Comparison of ENCODE assay signal across 8 mouse cellular contexts in the genomic region with DNA sequence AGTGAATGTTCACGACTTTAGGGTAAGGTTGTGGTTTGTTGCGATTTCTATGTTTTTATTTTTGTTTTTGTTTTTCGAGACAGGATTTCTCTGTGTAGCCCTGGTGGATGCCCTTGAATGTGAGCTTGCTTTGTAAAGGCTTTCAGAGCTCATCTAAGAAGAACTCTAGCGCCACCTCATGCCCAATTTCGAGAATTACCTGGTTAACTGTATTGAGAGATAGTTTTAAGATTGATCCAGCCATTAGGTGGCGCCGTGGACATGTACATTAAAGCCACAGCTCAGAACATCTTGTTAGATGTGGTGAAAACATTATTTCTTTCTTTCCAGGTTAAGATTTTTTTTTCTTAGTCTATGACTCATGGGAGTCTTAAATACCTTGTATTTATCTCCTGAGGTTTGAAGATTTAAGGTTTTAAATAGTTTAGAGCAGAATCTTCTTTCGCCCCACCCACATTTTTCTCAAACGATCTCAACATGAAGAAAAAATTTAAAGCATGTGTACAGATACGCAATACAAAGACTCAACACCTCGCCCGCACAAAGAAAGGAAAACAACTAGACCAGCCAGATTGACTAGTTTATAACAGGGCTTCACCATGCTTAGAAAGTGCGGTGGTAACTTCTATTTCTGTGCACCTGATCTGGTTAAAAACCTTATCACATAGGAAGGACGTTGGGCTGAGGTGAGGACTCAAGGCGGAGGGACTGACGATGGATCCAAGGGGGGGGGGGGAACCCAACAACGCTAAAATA. TPM values are rescaled to one million over a fixed set of nuclear protein-coding genes. Genes with fewer than 3 reads are reported as not detected.
DNase-seq lines count a peak whose midpoint lies in the region; ATAC-seq and TF ChIP-seq lines count a peak whose summit lies in the region.

No protein-coding gene starts in this region.

- peaks cover 15% of the 10 kb centered on the region for H3K4me1 ChIP-seq in heart, embryonic 12.5 days (replicated peaks)
- H3K4me1 ChIP-seq in kidney, embryonic 16.5 days (ENCODE audit: insufficient read depth, low read length), result peaks cover 4% of the 10 kb centered on the region; the same call in 1 of the 2 replicates
- H3K4me1 ChIP-seq in stomach, embryonic 14.5 days (ENCODE audit: control insufficient read depth, insufficient read depth, low read length), result no peaks in the 10 kb centered on the region

- no peaks in the 10 kb centered on the region for H3K9me3 ChIP-seq in heart, embryonic 12.5 days (replicated peaks)
- H3K9me3 ChIP-seq in kidney, embryonic 16.5 days (ENCODE audit: low read length), result no peaks in the 10 kb centered on the region
- H3K9me3 ChIP-seq in stomach, embryonic 14.5 days (ENCODE audit: control insufficient read depth, low read depth, low read length), result no peaks in the 10 kb centered on the region

- H3K27ac ChIP-seq in heart, embryonic 12.5 days (ENCODE audit: poor library complexity, severe bottlenecking), result no peak overlapping the region
- H3K27ac ChIP-seq in kidney, embryonic 16.5 days (ENCODE audit: low read length), result no peak overlapping the region
- H3K27ac ChIP-seq in stomach, embryonic 14.5 days (ENCODE audit: low read length), result no peak overlapping the region

- ATAC-seq in heart, embryonic 12.5 days (ENCODE audit: insufficient number of reproducible peaks, low FRiP score), result peak; percentile 81
- ATAC-seq in kidney, embryonic 16.5 days (ENCODE audit: low FRiP score, low TSS enrichment), result peak; percentile 75; the same call in 1 of the 2 replicates
- ATAC-seq in stomach, embryonic 14.5 days (ENCODE audit: insufficient number of reproducible peaks, insufficient read depth, low FRiP score, low read depth), result peak; percentile 73; the same call in 1 of the 2 replicates

- peak overlapping the region; percentile 55 for H3K4me2 ChIP-seq in heart, embryonic 12.5 days
- H3K4me2 ChIP-seq in kidney, embryonic 16.5 days (replicated peaks; ENCODE audit: low read depth, low read length), result no peak overlapping the region
- H3K4me2 ChIP-seq in myocyte (ENCODE audit: low read depth), result peak overlapping the region; percentile 82
- 0 out of 2 replicates have a peak overlapping the region, but pooled peaks have one; percentile 7 for H3K4me2 ChIP-seq in stomach, embryonic 14.5 days (replicated peaks; ENCODE audit: low read depth, low read length)

- TF ChIP-seq POLR2A in brain, embryonic 14.5 days (IDR thresholded peaks at IDR 0.05; ENCODE audit: borderline replicate concordance, extremely low read depth, insufficient read depth, insufficient read length, poor library complexity, severe bottlenecking), result no peak
- no peak for TF ChIP-seq POLR2A in myocyte (IDR thresholded peaks at IDR 0.05; ENCODE audit: insufficient read length, low read depth)

- no peaks in the 10 kb centered on the region for H3K36me3 ChIP-seq in heart, embryonic 12.5 days
- no peaks in the 10 kb centered on the region for H3K36me3 ChIP-seq in kidney, embryonic 16.5 days (ENCODE audit: insufficient read depth, low read length)
- no peaks in the 10 kb centered on the region for H3K36me3 ChIP-seq in myocyte (ENCODE audit: control insufficient read depth, insufficient read depth)
- H3K36me3 ChIP-seq in stomach, embryonic 14.5 days (ENCODE audit: control insufficient read depth, insufficient read depth, low read length), result no peaks in the 10 kb centered on the region

- DNase-seq in CD4-positive helper T cell, adult 2 months (ENCODE audit: low read depth, low spot score), result peak; percentile 95
- DNase-seq in brain, embryonic 14.5 days (ENCODE audit: low read depth), result peak; percentile 98
- DNase-seq in fat pad, adult 2 months (ENCODE audit: extremely low read depth, low read depth, low spot score), result peak; percentile 50
- peak; percentile 89 for DNase-seq in liver

- WGBS in heart, embryonic 12.5 days, result 14% methylated on average over 17 of the region's 17 CpGs
- WGBS in kidney, embryonic 16.5 days, result 31% methylated on average over 17 of the region's 17 CpGs
- WGBS in stomach, embryonic 14.5 days, result 30% methylated on average over 17 of the region's 17 CpGs

- H3K4me3 ChIP-seq in heart, embryonic 12.5 days, result peak overlapping the region; percentile 26; the same call in 1 of the 2 replicates
- no peak overlapping the region for H3K4me3 ChIP-seq in kidney, embryonic 16.5 days (ENCODE audit: low read length)
- H3K4me3 ChIP-seq in myocyte, result peak overlapping the region; percentile 0
- H3K4me3 ChIP-seq in stomach, embryonic 14.5 days (ENCODE audit: low read depth, low read length), result no peak overlapping the region

- H3ac ChIP-seq in myocyte (ENCODE audit: control insufficient read depth, insufficient read length), result no peak overlapping the region

- no peaks in the 10 kb centered on the region for H3K27me3 ChIP-seq in heart, embryonic 12.5 days (replicated peaks)
- no peaks in the 10 kb centered on the region for H3K27me3 ChIP-seq in kidney, embryonic 16.5 days (ENCODE audit: insufficient read depth, low read length)
- H3K27me3 ChIP-seq in myocyte (ENCODE audit: control insufficient read depth, insufficient read depth, insufficient read length), result no peaks in the 10 kb centered on the region
- H3K27me3 ChIP-seq in stomach, embryonic 14.5 days (ENCODE audit: control insufficient read depth, insufficient read depth, low read length), result no peaks in the 10 kb centered on the region

- TF ChIP-seq CTCF in brain, embryonic 14.5 days (IDR thresholded peaks at IDR 0.05; ENCODE audit: borderline replicate concordance, extremely low read depth, insufficient read depth, insufficient read length), result peak; percentile 72; the same call in 1 of the 2 replicates

- H3K79me2 ChIP-seq in myocyte (ENCODE audit: control insufficient read depth, insufficient read depth), result no peaks in the 10 kb centered on the region

- no peak overlapping the region for H3K9ac ChIP-seq in heart, embryonic 12.5 days
- no peak overlapping the region for H3K9ac ChIP-seq in kidney, embryonic 16.5 days (replicated peaks; ENCODE audit: low read length)
- no peak overlapping the region for H3K9ac ChIP-seq in stomach, embryonic 14.5 days (replicated peaks; ENCODE audit: low read depth, low read length)

TF ChIP-seq in myocyte, 11 proteins besides CTCF, POLR2A, EP300 and RAD21:
- TF ChIP-seq MYOG (IDR thresholded peaks at IDR 0.05; ENCODE audit: control insufficient read depth in 1 of 3, insufficient read depth in 1 of 3, insufficient read length in 2 of 3, low read depth in 2 of 3) (no peak), MYOD1 (IDR thresholded peaks at IDR 0.05; ENCODE audit: control insufficient read depth in 1 of 3, insufficient read length in 2 of 3, low read depth in 2 of 3) (no peak), USF1 (IDR thresholded peaks at IDR 0.05; ENCODE audit: low read depth) (no peak), TCF3 (IDR thresholded peaks at IDR 0.05; ENCODE audit: insufficient read length, low read depth) (no peak)

RNA-seq across cellular contexts. Expression of a gene that starts 40.1 kb away (rescaled TPM):
- 25.0 and 25.5 TPM in 2 replicates for polyA plus RNA-seq in brain, embryonic 14.5 days (2012; rRNA removed)
- 14.3 and 16.6 TPM in 2 replicates for polyA plus RNA-seq in heart, embryonic 12.5 days (2016; fragmentation: Nextera tagmentation; extraction: Ambion mirVana)
- polyA plus RNA-seq in kidney, embryonic 16.5 days (2015; fragmentation: Nextera tagmentation; extraction: Ambion mirVana), result 18.5 and 20.4 TPM in 2 replicates
- 35.3 TPM for polyA plus RNA-seq in myocyte (2012; fragmentation: generic; extraction: Trizol)
- 35.4 and 36.2 TPM in 2 replicates for polyA plus RNA-seq in stomach, embryonic 14.5 days (2014; fragmentation: Nextera tagmentation; extraction: Ambion mirVana)

Comparison
In these comparisons a context has a peak if more than half of its experiments do, and no peak if none do; other contexts are left out.
1. H3K4me3 ChIP-seq: peak in heart, embryonic 12.5 days (single experiment) and myocyte (single experiment); none in kidney, embryonic 16.5 days (single experiment) and stomach, embryonic 14.5 days (single experiment).
2. Peak in every context shown above with its lines, with median percentiles within 50 percentile points of each other: DNase-seq and ATAC-seq.